Mouse (Mus musculus): ENCODE measurements around the gene Tmprss11f. TPM values are rescaled to one million over a fixed set of nuclear protein-coding genes. Genes with fewer than 3 reads are reported as not detected.
"Not testable (repeated sequence)": the region's sequence is repeated elsewhere in the genome, so short reads cannot be mapped to it uniquely, and the experiment has no call there.

Tmprss11f gene
- not detected in 2 replicates for total RNA-seq (2012; rRNA removed)
- not detected for polyA plus RNA-seq (2012; ENCODE audit: insufficient read depth in 1 of 2, insufficient read length in 2 of 2, low read depth in 1 of 2, low replicate concordance in 2 of 2, missing spikeins in 1 of 2)

GRCm38 (mm10) chr5:86632324-86632723 lies at the start of gene Tmprss11f:
Tmprss11f (minus strand) TSS chr5:86632424.
- H3K4me3 ChIP-seq (ENCODE audit: control insufficient read depth in 1 of 2, insufficient read depth in 1 of 2, low read depth in 2 of 2, low read length in 2 of 2), result no peak within 1 kb of the TSS
- H3K27ac ChIP-seq (ENCODE audit: control insufficient read depth, low read depth, low read length), result no peak within 1 kb of the TSS
- no peak for TF ChIP-seq TCF12 (IDR thresholded peaks at IDR 0.05; ENCODE audit: low read depth, low read length)
- no peak for TF ChIP-seq GABPA (IDR thresholded peaks at IDR 0.05; ENCODE audit: low read depth, low read length)
- TF ChIP-seq MYC (IDR thresholded peaks at IDR 0.05; ENCODE audit: low read depth, low read length), result no peak
- TF ChIP-seq EP300 (IDR thresholded peaks at IDR 0.05; ENCODE audit: low read depth in 1 of 2, low read length in 2 of 2), result no peak
- no peak for TF ChIP-seq POLR2AphosphoS2 (IDR thresholded peaks at IDR 0.05; ENCODE audit: low read length)
- TF ChIP-seq POLR2AphosphoS5 (IDR thresholded peaks at IDR 0.05; ENCODE audit: borderline replicate concordance, low read depth, low read length), result no peak
- no peaks in the 10 kb centered on the region for H3K79me2 ChIP-seq (ENCODE audit: control insufficient read depth, insufficient read depth, low read length, poor library complexity)
- H3K27me3 ChIP-seq (ENCODE audit: control insufficient read depth in 1 of 2, insufficient read depth in 2 of 2, low read length in 2 of 2), result no peaks in the 10 kb centered on the region
- H3K36me3 ChIP-seq (ENCODE audit: control insufficient read depth in 1 of 2, insufficient read depth in 2 of 2, low read length in 2 of 2), result no peaks in the 10 kb centered on the region
- no peaks in the 10 kb centered on the region for H3K4me1 ChIP-seq (ENCODE audit: control insufficient read depth in 1 of 2, insufficient read depth in 2 of 2, low read length in 2 of 2)
- H3K9ac ChIP-seq (ENCODE audit: control insufficient read depth, low read depth, low read length, poor library complexity, severe bottlenecking), result no peak within 1 kb of the TSS
- DNase-seq (ENCODE audit: low read depth, low spot score), result no peak
- no peaks in the 10 kb centered on the region for H3K9me3 ChIP-seq (replicated peaks; ENCODE audit: insufficient read depth, low read length)

- H3K79me2 ChIP-seq (ENCODE audit: control insufficient read depth, insufficient read depth, low read length, poor library complexity), result no peaks in the 10 kb centered on the region
- H3K9me3 ChIP-seq (replicated peaks; ENCODE audit: insufficient read depth, low read length), result no peaks in the 10 kb centered on the region
- no peaks in the 10 kb centered on the region for H3K36me3 ChIP-seq (ENCODE audit: control insufficient read depth in 1 of 2, insufficient read depth in 2 of 2, low read length in 2 of 2)
Observed at GRCm38 (mm10) chr5:86676262-86676661, 44.0 kb upstream of the Tmprss11f start, which contains the start of gene Tmprss11b. Tmprss11b (minus strand) TSS chr5:86676362.

GRCm38 (mm10) chr5:86649185-86649584 lies 17.0 kb upstream of the Tmprss11f start:
- not testable (repeated sequence) for H3K4me1 ChIP-seq (ENCODE audit: control insufficient read depth in 1 of 2, insufficient read depth in 2 of 2, low read length in 2 of 2); H3K4me3 ChIP-seq (ENCODE audit: control insufficient read depth in 1 of 2, insufficient read depth in 1 of 2, low read depth in 2 of 2, low read length in 2 of 2); H3K36me3 ChIP-seq (ENCODE audit: control insufficient read depth in 1 of 2, insufficient read depth in 2 of 2, low read length in 2 of 2); H3K27me3 ChIP-seq (ENCODE audit: control insufficient read depth in 1 of 2, insufficient read depth in 2 of 2, low read length in 2 of 2); H3K9me3 ChIP-seq (replicated peaks; ENCODE audit: insufficient read depth, low read length); H3K9ac ChIP-seq (ENCODE audit: control insufficient read depth, low read depth, low read length, poor library complexity, severe bottlenecking); H3K79me2 ChIP-seq (ENCODE audit: control insufficient read depth, insufficient read depth, low read length, poor library complexity); H3K27ac ChIP-seq (ENCODE audit: control insufficient read depth, low read depth, low read length)
- peak; percentile 78 for TF ChIP-seq ZNF384 (IDR thresholded peaks at IDR 0.05; ENCODE audit: low read depth, low read length)
- TF ChIP-seq CTCF (IDR thresholded peaks at IDR 0.05 in 2 of 3, conservative IDR thresholded peaks at IDR 0.05 in 1 of 3; ENCODE audit: control insufficient read depth in 1 of 3, insufficient read depth in 1 of 3, low read depth in 2 of 3, low read length in 3 of 3, poor library complexity in 1 of 3, severe bottlenecking in 1 of 3), result peak in 1 of 3 experiments; percentile 35; a peak in 2 of 6 replicates
- TF ChIP-seq SMC3 (IDR thresholded peaks at IDR 0.05; ENCODE audit: low read depth, low read length), result 0 out of 2 replicates have a peak, but pooled peaks have one; percentile 23
- peak; percentile 28 for DNase-seq (ENCODE audit: low read depth, low spot score)

More at GRCm38 (mm10) chr5:86676262-86676661, 44.0 kb upstream of the Tmprss11f start, which contains the start of gene Tmprss11b:
- Histone ChIP-seq H3K27ac (ENCODE audit: control insufficient read depth, low read depth, low read length) (no peak within 1 kb of the TSS), H3K27me3 (ENCODE audit: control insufficient read depth in 1 of 2, insufficient read depth in 2 of 2, low read length in 2 of 2) (no peaks in the 10 kb centered on the region), H3K4me3 (ENCODE audit: control insufficient read depth in 1 of 2, insufficient read depth in 1 of 2, low read depth in 2 of 2, low read length in 2 of 2) (no peak within 1 kb of the TSS), H3K9ac (ENCODE audit: control insufficient read depth, low read depth, low read length, poor library complexity, severe bottlenecking) (no peak within 1 kb of the TSS), H3K4me1 (ENCODE audit: control insufficient read depth in 1 of 2, insufficient read depth in 2 of 2, low read length in 2 of 2) (no peaks in the 10 kb centered on the region)
- DNase-seq (ENCODE audit: low read depth, low spot score), result no peak
- TF ChIP-seq JUND (IDR thresholded peaks at IDR 0.05; ENCODE audit: low read depth, low read length) (no peak), RAD21 (IDR thresholded peaks at IDR 0.05; ENCODE audit: low read depth, low read length) (no peak), EP300 (IDR thresholded peaks at IDR 0.05; ENCODE audit: low read depth in 1 of 2, low read length in 2 of 2) (no peak), HCFC1 (IDR thresholded peaks at IDR 0.05; ENCODE audit: low read depth, low read length) (no peak), UBTF (IDR thresholded peaks at IDR 0.05; ENCODE audit: borderline replicate concordance, insufficient read depth, low read depth, low read length) (no peak), GABPA (IDR thresholded peaks at IDR 0.05; ENCODE audit: low read depth, low read length) (no peak), CTCF (IDR thresholded peaks at IDR 0.05 in 2 of 3, conservative IDR thresholded peaks at IDR 0.05 in 1 of 3; ENCODE audit: control insufficient read depth in 1 of 3, insufficient read depth in 1 of 3, low read depth in 2 of 3, low read length in 3 of 3, poor library complexity in 1 of 3, severe bottlenecking in 1 of 3) (no peak), USF2 (IDR thresholded peaks at IDR 0.05; ENCODE audit: borderline replicate concordance in 1 of 2, insufficient read depth in 1 of 2, low read depth in 1 of 2, low read length in 2 of 2) (no peak), CHD2 (IDR thresholded peaks at IDR 0.05; ENCODE audit: low read length) (no peak), TCF12 (IDR thresholded peaks at IDR 0.05; ENCODE audit: low read depth, low read length) (no peak), GATA1 (IDR thresholded peaks at IDR 0.05; ENCODE audit: low read depth, low read length) (no peak), ZMIZ1 (IDR thresholded peaks at IDR 0.05; ENCODE audit: low read depth, low read length) (no peak), USF1 (IDR thresholded peaks at IDR 0.05; ENCODE audit: low read depth, low read length) (no peak), MAZ (IDR thresholded peaks at IDR 0.05; ENCODE audit: low read depth, low read length) (no peak)

Measured in MEL (cell line).